Mouse (Mus musculus) MEL-GATA-1-ER (cell line): ENCODE measurements around the gene C2cd2.
A peak's percentile ranks its signal among the peaks of the same experiment; 100 is the strongest.

Experiments
- DNase-seq: peaks from one replicate; pipeline ENCODE4 v3.0.0-alpha.2; 2012; ENCODE audit warnings: low read depth; ENCODE audit errors: extremely low read depth

Gene C2cd2

DNA sequence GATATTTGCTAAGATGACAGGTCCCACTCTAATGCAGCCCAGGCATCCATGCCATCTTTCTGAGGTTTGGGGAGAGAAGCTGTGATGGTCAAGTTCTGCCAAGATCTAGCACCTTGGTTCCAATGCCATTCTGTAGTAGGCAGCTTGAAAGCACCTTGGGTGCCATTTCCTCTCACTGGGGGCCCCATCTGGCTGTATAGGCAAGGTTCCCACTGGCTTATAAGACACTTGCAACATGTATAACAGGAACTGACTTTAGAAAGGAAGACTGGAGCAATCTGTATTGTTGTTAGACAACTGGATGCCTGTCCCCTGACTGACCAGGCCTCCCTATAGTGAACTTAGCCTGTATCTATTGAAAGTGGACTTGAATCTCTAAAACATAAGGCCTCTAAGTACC, 74.6 kb downstream of the C2cd2 start:
- DNase-seq, result no peak

DNA sequence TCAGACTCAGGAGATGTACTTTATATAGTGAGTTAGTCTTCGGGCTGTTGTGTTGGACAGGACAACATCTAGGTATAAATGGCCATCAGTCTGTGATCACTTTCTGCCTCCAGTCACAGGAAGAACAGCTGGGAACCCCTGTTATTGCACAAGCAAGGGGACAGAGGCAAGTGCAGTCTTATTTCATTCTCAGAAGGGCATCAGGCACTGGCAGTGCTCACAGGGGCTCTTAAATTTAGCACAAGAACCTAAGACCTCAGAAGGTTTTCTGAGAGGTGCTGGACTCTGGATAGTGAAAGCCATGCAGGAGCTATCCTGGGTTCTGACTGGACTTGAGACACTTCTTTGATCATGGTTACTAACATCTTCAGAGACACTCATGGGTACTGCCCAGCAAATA, 78.7 kb downstream of the C2cd2 start:
- no peak for DNase-seq

DNA sequence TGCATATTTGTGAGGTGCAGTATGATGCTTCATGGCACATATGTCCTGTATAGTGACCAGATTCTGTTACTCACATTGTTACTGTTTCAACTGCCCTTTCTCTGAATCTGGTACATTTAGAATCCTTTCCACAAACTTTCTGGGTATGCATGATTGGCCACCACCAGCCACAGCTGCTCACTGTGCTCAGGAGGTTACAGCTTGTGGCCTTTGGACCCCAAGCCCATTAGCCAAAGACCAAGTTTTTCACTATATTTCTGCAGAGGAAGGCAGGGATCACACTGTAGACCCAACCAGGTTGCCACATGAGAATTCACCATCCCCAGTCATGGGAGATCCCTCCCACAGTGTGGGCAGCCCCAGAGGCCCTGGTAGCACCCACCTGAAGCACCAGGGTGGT, 79.5 kb downstream of the C2cd2 start:
- DNase-seq, result no peak

DNA sequence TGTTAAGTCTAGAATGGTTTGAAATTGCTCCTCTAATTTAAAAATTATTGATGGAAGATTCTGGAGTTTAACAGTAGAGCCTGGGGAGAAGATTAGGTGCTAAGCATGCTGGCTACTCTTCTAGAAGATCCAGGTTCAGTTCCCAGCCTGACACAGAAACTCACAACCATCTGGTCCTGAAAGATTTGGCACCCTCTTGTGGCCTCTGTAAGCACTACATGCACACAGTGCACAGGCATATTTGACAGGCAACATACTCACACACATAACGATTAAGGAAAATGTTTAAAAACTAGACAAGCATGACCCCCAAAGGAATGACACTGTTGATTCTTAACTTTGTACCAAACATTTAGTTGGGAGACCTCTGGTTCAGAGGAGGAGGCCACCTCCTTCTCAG, 83.3 kb downstream of the C2cd2 start:
- DNase-seq, result peak; percentile 37

DNA sequence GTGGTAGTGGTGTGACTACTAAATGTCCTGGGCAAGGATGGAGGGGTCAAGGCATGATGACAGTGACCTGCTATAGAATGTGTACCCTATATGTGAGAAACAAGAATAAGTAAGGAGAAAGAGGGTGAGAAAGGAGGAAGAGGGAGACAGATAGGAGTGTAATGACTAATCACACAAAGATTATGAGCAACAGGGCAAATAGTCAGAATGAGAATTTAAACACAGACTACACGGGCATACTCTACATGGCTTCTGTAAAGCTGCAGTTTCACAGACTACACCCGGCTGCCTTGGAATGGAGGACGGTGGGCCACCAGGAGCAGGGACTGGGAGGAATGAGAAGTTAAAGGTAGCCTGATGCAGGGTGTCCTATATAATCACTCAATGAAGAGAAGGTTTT, 84.9 kb downstream of the C2cd2 start:
- no peak for DNase-seq

DNA sequence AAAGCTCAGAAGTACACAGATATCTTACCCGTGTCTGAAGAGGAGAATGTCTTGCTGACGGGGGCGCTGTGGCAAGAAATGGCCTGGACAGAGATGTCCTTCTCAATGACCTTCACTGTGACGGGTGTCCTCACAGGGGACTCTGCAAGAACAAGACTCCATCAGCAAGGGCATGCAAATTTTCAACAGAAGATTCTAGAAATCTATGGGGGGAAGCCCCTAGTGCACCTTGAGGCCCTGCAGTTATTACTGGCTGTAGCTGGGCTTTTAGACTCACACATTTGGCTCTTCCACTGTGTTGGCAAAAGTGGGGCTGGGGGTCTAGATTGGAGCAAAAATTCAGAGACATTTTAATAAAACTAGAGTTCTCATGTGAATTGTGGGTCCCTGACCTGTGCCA, 87.3 kb downstream of the C2cd2 start:
- no peak for DNase-seq

DNA sequence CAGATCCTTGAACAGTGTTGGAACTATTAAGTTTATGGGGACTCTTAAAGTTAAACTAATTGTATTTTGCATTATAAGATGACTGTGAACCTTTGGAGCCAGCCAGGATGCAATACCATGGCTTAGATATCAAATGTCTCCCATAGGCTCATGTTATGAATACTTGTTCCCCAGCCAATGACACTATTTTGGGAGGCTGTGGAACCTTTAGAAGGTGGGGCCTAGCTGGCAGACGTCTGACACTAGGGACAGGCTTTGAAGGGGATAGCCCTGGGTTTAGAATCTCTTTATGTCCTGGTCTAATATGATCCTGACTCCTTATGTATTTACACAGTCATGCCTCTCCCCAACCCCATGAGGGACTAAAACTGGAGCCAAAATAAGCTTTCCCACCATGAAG, 88.0 kb downstream of the C2cd2 start:
- no peak for DNase-seq

DNA sequence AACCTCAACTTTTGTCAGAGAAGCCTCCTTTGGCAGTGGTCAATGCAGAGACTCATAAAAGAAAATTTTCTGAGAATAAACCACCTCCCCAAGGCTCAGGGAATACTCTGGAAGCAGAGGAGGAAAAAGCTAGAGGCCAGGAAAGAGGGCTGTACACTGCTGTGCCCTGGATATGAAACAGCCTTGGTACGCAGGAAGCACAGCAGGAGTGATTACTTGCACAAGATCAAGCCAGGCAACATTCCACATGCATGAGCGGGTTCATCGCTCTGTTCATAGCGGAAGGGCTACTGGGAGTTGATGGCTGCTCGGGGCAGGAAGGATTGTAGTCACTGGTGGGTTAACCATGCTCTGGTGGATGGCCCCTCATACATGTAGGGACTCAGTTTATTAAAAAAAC, 89.7 kb downstream of the C2cd2 start:
- DNase-seq, result no peak

DNA sequence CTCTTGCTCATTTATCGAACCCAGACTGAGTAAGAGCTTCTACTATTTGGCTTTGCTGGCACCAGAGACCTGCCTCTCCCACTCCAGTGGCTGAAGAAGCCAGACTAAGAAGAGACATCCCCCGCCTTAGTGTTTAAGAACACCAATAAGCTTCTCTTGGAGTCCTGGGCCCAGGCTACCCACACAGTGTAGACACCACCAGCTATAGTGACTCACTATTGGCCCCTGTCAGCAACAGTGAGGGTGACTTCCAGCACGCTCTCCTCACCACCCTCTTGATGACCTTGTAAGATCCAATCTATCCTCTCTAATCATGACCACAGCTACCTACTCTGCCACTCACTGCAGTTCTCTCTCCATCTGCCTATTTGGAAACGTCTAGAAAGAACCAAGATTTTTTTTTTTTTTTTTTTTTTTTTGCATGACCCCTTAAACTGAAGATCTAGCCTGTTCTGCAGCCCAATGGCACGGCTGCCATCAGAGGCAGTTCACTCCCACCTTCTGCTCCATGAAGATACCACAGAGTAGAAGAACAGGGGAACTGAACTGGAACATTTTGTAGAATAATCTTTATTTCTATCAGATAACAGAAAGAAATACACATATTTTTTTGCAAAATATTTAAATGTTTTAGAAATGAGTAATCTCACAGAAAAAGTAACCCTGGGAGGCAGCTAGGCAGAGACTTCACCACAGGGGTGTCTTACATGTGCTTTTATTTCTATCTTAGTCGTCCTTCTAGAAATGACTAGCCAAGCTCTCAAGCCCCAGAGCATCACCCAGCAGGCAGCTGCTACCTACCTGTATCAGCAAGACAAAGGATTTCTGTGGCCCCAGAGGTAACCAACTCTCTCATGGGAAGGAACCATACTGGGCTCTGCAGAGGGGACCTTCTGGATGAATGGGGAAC, 93.0 kb downstream of the C2cd2 start:
- DNase-seq, result no peak

DNA sequence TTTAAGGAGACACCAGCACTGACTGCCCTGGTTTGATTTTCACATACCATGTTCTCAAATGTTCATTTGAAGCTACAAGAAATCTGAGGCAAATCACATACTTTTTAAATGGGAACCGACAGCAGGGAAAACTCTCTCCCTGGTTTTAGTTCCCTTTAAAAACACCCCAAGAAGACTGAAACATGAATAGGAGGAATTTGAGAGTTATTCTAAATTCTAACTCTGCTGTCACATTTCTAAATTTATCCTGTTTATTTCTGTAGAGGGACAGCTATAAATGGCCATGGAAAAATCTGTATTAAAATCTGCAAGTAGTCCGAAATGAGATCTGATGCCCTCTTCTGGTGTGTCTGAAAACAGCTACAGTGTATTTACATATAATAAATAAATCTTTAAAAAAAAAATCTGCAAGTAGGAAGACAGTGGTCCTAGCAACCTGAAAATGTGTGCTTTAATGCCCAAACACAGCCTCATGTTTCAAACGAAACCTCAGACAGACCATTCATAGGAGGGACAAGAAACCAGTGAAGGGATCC, 98.4 kb downstream of the C2cd2 start:
- DNase-seq, result no peak

DNA sequence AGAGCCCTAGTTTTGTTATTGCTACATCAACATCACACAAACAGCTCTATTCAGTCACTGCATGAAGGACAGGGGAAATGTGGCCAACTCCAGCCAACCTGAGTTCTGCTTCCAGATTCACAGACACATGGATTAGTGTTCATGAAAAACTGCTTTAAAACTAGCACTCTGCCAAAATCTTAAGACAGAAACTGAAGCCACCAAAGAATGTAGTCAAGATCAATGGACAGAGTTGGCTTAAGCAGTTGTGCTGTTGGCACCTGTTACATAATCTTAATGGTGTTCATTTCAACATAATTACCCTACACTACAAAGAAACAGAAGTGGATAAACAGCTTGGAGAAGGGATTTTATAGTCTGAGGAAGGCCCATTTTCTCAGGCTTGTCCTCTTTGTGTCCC, 106.3 kb downstream of the C2cd2 start:
- no peak for DNase-seq

DNA sequence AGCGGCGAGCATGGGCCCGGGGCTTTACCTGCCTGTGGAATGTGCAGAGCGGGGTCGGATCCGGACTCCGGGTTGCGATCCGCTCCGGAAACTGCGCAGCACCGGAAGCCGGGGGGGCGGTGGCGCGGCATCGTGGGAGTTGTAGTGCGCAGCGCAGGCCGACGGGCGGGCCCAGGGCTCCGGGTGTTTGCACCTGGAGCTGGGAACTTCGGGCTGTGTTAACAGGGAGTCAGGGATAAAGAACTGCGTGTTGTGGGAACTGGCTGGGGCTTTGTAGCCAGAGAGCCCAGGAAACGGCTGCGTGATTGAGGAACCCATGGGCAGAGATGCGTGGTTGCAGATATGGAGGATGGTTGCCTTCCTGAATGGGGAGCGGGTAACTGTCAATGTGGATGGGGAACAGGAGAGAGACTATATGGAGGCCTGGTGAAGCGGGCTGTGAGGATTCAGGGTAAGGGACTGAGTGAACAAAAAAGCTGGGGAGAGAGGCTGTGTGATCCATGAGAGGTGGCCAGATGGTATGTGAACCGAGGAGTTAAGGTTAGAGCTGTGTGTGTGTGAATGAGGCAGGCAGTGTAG, 110.6 kb downstream of the C2cd2 start, which contains the start of gene Prdm15:
Prdm15 (minus strand) TSS at position 110 of the 579 bp plus-strand sequence.
- peak; percentile 52 for DNase-seq

DNA sequence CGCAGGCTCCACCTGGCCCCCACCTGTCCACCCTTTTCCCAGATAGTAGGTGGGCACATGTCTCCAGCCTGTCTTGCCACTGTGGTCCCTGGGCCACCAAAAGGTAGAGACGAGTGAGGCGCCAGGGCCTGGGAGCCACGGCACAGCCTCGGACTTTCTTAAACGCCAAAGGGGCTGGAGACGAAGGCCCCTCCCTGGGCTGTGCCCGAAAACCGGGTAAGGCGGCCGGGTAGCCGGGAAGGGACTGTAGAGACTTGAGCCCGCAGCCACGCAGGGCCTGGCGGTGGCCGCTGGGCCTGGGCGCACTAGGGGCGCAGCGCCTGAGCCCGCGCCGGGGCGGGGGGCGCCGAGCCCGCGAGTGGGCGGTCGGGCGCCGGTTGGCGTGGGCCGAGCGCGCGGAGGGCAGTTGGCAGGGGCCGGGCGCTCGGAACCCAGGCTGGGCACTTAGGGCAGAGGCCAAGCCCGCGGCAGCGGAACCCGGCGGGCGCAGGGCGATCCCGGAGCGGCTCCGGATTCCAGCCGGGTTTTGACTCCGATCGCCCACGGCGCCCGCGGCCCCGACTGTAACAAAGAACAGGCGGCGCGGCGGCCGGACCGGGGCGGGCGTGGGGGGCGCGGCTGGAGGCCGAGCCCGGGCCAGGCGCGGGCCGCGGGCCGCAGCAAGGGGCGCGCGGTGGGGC, 111.2 kb downstream of the C2cd2 start:
- DNase-seq, result peak; percentile 36

DNA sequence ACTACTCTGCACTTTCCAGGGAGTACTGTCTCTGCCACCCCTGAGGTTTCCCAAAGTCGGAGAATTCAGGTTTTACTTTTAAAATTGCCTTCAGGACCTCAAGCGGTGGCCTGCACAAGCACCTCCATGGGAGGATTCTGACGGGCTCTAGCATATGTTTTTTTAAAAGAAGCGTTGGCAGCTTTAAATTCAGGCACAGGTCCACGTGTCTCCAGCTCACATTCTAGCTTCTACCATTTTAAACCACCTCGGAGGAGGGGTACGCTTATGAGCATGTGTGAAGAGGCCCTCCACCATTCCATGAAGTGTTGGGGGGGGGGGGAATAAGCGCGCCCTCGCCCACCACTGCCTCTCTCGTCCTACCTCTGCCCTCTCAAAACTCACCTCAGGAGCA, 111.7 kb downstream of the C2cd2 start:
- DNase-seq, result peak; percentile 34

DNA sequence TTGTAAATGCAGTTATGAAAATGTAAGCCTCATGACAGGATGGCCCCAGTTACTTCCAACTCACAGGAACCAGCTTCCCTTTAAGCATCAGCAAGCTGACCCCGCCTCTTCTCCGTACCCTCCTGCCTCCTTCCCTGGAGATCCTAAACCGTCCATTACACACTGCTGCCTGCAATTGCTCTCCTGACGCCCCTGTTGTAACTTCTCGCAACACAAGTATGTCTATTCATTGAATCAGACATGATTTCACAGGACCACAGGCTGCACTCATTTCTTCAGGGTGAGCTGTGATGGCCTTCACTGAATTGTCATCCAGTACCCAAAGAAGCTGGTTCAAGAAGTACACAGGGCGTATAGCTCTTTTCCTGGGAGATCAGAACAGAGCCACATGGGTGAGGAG, 113.6 kb downstream of the C2cd2 start:
- DNase-seq, result no peak

DNA sequence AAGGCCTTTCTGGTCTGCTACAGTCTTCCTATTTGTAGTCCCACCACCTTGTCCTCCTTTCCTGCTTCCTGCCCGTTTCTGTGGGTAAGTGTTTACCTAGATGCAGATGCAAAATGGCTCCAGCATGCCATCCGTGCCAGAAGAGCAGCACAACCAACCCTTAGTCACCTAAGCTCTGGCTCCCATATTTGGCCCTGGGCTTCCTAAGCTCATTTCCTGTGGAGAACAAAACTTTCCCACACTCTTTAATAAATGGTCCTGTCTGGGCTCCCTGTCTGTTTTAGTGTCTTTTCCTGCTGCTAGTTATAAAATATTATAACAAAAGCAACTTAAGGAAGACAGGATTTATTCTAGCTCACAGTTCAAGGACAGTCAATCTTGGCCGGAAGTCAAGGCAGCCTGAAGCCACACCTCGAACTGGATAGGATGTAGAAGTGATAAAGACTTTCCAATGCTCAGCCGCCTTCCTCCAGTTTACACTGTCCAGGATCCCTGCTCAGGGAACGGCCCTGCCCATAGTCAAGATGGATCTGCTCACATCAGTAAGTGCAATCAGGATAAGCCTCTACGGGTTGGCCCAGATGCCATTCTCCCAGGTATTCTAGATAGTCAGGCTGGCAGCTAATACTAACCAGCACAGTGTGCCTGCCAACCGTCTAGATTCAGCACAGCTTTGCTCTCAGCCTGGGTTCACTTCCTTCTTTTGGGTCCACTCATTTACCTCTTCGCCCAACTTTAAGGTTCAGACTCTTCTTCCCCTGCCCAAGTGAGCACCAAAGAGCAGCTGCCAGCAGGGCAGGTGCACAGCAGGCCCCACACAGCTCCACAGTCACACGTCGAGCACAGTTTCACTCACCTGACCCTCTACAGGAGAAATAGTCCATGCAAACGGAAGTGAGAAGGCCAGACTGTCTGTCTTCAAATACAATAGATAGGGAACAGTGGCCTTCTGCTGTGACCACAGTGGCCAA, 117.1 kb downstream of the C2cd2 start:
- DNase-seq, result no peak

DNA sequence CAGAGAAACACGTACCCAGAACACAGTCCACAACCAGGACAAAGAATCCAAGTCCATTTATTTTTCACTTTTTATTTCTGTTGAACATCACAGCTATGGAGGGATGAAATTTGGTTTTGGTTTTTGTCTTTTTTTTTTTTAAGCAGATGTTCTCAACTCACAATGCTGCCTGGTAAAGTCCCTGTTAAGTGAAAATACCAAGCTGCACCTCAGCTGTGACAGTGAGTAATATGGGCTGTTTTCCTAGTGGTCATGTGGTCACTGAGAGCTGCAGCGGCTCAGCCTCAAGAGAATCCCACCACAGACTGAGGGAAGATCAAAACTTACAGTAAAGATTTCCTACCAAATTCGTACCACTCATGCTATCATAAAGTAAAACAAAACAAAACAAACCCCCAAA, 130.2 kb downstream of the C2cd2 start:
- DNase-seq, result no peak

DNA sequence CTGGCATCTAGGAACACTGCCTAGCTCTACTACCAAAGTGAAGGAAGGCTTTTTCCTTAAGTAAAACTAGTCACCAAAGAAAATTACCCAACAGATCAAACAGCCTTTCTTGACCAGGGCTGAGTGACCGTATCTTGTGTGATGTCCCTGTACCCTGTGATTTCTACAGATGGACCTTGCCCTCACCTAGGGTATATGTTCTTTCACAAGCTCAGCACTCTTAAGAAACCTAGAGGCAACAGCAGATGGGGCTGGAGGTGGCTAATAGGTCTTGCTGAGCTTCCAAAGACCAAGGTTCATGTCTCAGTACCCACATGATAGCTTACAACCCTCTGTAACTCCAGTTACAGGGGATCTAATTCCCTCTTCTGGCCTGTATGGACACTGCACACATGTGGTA, 134.2 kb downstream of the C2cd2 start:
- DNase-seq, result no peak

DNA sequence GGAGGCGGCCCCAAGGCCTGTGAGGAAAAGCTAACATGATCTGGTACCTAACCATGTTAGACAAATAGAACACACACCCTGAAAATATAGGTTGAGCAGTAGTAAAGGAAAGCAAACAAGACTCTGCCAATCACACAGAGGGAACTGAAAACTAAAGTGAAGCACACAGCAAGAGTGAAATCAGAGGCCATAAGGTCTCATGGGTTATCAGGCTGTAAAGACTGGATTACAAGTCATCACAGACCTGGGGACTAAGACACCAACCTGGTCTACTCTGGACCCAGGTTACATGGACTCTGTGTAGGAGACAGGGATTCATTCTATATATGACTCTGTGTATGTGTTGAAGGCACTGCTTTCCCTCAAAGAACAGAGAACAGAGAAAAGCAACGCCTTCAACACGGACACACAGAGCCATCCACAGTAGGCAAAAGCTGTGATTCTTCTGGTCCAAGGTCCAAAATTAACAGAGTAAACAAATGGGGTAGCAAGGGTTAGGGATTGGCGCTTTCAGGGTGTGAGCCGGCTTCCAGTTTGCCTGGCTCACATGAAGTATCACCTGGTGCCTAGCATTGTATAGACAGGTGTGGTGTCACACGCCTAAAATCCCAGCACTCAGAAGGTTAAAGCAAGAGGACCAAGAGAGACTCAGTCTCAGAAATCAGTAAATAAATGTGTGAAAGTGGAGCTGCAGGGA, 138.9 kb downstream of the C2cd2 start:
- no peak for DNase-seq

DNA sequence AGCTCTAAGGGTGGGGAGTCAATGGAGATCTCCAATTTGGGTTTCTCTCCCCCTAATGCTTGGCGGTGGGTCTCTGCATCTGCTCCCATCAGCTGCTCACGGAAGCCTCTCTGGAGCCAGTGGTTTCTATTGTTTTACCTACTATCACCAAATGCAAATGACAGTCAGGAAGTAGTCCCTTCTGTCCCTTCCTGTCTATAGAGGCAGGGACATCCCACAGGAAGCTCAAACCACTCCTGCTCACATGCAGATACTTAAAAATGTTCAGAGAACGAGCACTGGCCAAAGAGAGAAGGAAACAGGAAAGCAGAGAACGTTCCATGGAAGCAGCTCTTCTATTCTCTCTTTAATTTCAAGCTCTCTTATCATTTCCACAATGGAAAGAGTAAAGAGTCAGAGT, 142.9 kb downstream of the C2cd2 start:
- DNase-seq, result no peak
